Mouse (Mus musculus) gastrocnemius, postnatal 10 days (tissue): ENCODE data around the gene Ankrd1. TPM values are rescaled to one million over a fixed set of nuclear protein-coding genes. Genes with fewer than 3 reads are reported as not detected.

Experiments
- DNase-seq: peaks from one replicate; pipeline ENCODE4 v3.0.0; 2021; ENCODE audit warnings: mixed read lengths
- long read RNA-seq, 2 experiments: library from polyadenylated mRNA; stranded (forward); transcript quantifications; one replicate each; pipeline ENCODE4 v2.0.0; 2021
- total RNA-seq, 2 experiments: library from RNA; stranded (reverse); gene quantifications; 2 replicates each; pipeline ENCODE4 v1.2.3; 2021

Gene Ankrd1
- 1 to 10 TPM; 5.1 to 7.6 TPM for total RNA-seq
- long read RNA-seq, experiment 1, partial matches to known transcripts: 0 of 2 reads
- long read RNA-seq, experiment 1, other reads (novel, unspliced or antisense): 0 of 2 reads
- long read RNA-seq, experiment 2, transcript Ankrd1-205 (9 exons, 2,020 nt): major isoform, 5 of 6 reads
- long read RNA-seq, experiment 2, partial matches to known transcripts: 1 of 6 reads
- long read RNA-seq, experiment 2, other reads (novel, unspliced or antisense): 0 of 6 reads

GRCm38 (mm10) chr19:36119783-36120471, at the start of gene Ankrd1:
Gene Ankrd1, minus strand, starts transcription at chr19:36120099.
- peak; percentile 22 for DNase-seq

GRCm38 (mm10) chr19:36169101-36169500, 49.2 kb upstream of the Ankrd1 start:
- no peak for DNase-seq

DNA sequence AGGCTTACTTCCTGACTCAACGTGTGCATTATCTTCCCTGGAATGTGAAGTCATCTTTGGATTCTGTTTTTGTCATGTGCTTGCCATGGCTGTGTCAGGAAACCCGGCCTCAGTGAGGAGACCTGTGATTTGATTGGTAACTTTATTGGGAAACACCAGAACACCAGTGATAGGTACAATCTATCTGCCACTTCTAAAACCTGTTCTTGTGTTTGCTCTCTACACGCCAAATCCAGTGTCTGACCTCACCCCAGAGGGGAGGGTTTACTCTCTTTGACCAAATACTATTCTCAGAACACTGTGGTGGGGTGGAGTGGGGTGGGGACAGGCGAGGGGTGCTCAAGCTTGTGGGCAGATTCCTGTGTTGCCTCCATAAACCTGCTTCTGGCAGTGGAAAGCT, 48.2 kb upstream of the Ankrd1 start:
- DNase-seq: no peak

DNA sequence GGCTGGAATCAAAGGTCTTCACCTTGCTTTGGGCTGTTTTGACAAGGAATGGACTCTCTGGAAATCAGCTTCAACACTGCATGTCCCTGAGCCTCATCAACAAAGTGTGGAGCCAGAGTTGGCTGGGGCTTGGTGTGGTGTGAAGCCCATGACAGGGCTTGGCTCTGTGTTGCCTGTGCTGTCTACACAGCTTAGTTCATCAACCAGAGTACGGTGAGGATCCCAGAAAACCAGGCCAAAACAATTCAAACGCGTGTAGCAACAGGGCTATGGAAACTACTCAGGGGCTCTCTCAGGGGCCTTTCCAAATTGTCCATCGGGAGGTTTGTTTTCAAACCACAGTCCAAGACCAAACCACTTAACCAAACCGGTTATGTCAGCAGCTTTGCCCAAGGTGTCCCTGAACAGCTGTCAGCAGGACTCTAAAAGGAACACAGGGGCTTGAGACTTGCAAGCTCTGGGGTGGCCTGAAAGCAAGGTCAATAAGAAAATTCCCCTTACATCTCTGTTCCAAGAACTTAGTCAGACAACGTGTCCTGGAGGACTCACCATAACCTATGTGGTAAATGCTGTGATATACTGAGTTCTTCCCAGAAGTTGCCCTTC, 47.5 kb upstream of the Ankrd1 start:
- no peak for DNase-seq

DNA sequence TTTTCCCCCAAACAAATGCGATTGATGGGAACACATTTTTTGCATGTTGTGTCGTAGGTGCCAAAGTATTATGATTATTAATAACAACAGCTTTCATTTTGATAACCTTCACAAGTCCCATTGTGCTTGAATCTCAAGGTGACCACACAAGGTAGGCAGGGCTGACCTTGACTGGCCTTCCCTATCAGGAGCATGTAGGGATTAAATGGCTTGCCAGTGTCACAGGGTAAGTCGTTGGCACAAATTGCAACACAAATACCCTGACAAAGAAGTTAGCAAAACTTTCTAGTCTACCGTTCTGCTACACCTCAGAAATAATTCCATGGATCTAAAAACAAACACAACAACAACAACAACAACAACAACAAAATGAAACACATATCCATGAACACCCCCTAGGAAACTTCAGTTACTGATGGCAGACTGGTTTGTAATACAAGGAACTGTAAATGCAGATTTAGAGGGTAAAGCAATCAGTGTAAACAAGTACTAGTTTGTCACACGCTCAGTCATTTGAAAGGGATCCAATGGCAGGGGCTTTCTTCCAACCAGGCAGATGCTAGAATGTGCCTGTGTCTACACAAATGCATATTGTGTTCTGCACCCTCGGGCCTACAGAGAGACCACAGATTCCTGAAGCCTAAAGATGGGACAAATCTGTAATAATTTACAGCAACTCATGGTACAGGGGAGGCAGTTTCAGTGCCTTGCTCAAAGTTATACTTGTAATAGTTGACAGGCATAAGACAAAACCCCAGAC, 46.7 kb upstream of the Ankrd1 start:
- no peak for DNase-seq

DNA sequence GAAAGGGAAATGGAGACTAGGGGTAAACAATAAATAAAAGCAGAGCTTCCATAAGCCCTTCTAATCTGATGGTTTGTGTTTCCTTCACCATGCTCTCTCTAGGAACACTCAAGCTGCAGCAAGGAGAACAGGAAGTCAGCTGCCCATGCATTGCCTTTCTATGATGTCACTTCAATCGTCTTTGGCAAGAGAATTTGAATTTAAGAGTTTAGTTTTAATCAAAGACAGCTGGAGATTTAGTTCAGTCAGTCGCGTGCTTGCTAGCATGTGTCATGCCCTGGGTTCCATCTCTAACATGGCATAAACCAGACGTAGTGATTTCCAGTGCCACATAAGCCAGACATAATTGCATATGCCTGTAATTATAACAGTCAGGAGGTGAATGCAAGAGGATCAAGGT, 45.5 kb upstream of the Ankrd1 start:
- no peak for DNase-seq

GRCm38 (mm10) chr19:36150241-36151007, 30.5 kb upstream of the Ankrd1 start:
- DNase-seq: no peak

- no peak for DNase-seq
These were observed 28.7 kb upstream of the Ankrd1 start for GRCm38 (mm10) chr19:36148578-36148977.

DNA sequence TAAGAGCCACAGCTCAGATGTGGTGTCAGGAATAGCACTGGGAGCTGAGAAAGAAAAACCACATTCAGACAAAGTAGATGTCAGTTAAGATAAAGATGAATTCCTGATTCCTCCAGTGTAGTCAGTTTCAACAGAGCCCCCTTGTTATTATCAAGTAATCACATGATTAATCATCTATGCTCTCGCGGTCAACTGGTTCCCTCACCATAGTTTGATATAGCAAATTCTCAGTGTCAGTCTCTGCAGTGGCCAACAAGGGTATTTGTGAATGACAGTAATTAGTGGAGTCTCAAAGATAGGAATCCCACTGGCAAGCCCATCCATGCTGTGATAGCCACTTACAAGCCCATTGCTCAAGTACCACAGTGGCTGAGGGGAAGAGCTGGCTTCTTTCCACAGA, 23.7 kb upstream of the Ankrd1 start:
- no peak for DNase-seq

DNA sequence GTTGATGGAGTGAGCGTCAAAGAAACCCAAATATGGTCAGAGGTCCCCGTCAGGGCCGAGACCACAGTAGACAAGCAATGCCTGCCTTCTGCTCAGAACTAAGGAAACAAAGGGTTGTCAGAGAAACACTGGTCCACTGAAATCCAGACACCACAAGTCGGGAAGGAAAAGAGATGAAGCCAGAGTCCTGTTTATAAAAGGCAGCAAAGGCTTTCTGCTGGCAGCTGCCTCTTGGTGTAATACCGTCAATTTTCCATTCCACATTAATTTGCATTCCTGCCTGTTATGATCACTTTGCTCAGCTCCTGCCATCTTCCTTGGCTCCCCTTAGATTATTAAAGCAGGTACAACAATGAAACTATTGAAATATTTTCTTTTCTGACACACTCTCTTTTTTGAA, 13.8 kb upstream of the Ankrd1 start:
- DNase-seq: no peak

DNA sequence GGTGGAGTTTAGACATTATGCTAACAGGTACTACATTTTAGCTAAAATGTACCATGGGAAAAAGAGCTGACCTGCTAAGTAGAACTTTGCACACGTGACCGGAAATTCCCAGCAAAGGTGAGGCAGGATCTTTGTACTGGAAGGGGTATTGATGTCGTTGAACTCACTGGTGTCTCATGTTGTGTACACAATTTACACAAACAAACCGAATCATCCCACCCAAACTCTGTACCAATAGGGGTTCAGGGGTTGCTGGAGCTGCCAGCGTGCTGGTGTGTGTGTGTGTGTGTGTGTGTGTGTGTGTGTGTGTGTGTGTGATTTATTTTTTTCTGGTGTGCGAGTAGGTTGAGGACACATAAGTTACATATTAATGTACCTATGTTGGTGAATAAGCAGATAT, 13.2 kb upstream of the Ankrd1 start:
- no peak for DNase-seq

DNA sequence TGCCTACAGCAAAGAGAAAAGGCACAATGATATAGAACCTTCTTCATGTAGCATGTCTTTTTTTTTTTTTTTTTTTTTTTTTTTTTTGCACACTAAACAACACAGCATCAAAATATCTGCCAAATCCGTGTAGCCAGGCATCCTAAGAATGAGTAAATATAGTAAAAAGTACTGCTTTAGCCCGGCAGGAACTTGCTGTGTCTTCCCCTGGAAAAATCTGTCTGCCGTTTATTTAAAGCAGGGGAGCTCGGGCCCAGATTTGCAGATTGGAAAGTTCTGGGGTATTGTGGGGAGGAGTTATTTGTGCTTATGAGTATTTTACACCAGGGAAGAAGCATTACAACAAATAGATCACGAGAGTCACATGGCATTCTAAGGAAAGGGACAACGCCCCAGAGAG, 12.1 kb upstream of the Ankrd1 start:
- no peak for DNase-seq

GRCm38 (mm10) chr19:36130181-36130580, 10.3 kb upstream of the Ankrd1 start:
- no peak for DNase-seq

GRCm38 (mm10) chr19:36129643-36130042, 9.7 kb upstream of the Ankrd1 start:
- no peak for DNase-seq

- no peak for DNase-seq
These were observed 9.3 kb upstream of the Ankrd1 start for GRCm38 (mm10) chr19:36129213-36129612.

- no peak for DNase-seq
These were observed 8.5 kb upstream of the Ankrd1 start for GRCm38 (mm10) chr19:36128440-36128839.

DNA sequence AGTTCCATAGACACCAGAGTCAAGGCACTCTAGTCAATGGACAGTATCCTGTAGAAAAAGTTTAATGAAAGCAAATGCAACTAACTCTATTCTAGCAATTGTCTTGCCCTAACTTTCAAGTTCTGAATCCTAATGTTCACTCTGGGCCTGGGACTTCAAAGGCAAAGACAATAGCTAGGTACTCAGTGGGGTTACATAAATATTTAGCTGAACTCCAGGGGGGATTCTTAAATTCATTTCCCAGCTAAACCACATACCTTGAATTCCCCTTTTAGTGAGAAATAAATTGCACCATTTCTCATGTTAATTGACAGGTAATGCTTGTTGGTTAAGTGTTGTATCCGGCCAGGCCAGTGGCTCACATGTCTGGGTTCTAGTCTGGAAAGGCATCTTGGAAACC, 4.3 kb upstream of the Ankrd1 start:
- no peak for DNase-seq

DNA sequence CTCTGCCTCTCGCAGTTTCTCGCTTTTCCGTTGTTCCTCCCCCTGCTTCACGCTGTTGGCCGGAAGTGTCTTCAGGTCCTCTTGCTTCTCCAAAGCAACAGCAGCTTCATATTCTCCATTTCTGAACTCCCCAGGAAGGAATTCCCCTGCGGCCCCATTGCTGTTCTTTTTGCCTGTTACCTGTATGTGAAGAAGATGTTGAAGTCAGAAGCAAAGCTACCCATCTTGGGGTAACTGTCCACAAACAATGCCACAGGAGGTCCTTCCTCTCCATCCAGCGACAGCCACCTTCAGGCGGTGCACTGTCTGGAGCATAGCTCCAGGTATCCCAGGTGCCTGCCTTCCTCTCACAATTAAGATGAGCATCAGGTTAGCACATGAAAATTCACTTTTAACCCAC, 680 bp downstream of the Ankrd1 start:
- no peak for DNase-seq

DNA sequence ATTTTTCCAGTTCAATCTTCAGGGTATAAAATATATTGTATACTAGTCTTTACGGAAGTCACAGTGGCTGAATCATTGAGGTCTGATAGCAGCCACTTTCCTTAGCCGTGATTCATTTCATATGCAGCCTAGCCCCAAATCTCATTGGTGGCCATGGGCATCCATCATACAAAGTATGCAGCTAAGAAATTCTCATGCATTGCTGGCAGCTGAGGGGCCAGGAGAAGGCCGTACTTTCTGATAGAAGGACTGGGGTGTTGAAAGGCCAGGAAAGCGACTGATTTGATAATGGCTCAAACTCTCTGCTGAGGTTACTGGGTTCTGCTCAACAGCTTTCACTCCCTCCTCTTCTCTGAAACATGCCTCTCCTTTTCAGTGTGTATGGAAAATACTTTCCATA, 3.7 kb downstream of the Ankrd1 start:
- DNase-seq: no peak

DNA sequence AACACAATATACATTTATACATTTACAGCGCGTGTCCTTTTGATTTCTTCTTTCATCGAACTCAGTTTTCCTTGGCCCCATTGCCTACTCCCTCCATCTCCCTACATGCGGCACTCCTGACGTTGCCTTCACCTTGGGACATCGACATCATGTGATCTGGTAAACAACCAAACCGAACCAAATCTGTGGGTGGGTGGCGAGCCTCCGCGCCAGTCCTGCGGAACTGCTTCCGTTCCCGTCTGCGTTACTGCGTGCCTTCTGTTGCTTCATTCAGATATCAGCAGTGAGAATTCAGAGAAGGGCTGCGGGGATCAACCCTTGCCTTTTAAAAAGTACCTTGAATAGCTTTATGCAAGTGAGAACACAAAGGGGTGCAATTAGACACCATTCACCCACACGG, 7.9 kb downstream of the Ankrd1 start:
- no peak for DNase-seq

DNA sequence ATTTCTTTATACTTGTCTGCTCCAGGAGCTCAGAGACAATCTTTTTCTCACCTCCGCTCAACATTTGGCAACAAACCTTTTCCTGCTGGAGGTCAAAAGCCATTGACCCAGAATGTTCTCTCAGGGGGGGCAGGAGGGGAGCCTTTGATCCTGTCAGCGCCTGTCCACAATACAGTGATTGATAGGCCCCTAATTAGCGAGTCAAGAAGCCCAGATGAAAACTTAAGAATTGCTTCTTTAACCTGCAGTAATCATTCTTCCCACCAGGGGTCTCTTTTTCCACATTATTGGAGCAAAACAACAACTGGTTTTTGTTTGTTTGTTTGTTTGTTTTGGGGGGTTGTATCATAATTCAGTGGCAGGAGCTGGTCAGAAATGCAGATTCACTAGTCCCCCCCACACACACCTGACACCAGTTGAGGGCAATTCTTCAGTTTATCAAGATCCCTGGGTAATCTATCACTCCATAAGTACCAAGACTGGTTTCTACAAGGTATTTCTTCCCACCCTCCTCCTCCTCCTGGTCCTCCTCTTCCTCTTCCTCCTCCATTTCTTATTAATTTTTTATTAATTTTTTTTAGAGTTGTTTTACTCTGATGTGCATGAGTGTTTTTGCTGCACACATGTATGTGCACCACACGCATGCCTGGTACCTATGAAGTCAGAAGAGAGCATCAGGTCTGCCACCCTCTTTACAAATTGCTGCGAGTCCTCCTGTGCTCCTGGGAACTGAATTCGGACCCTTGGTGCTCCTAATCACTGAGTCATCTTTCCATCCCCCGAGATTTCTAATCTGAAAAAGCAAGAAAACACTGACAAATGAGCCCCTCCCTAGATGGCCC, 8.6 kb downstream of the Ankrd1 start:
- DNase-seq: no peak
